Mouse (Mus musculus) forebrain, embryonic 13.5 days (tissue): ENCODE data around the gene Relch. TPM values are rescaled to one million over a fixed set of nuclear protein-coding genes. Genes with fewer than 3 reads are reported as not detected.

Experiments
- polyA plus RNA-seq: library from polyadenylated mRNA; unstranded; fragments of >200 nt; fragmentation: Nextera tagmentation; extraction: Ambion mirVana; gene quantifications from 2 replicates; pipeline ENCODE4 v1.2.1, GENCODE M21; 2015

The Relch gene
- polyA plus RNA-seq, 1 experiment from 2014 or later = 35.2 TPM

Other genes starting within 250 kb of the Relch start
- gene Pign, start 184 bp upstream of the Relch start, polyA plus RNA-seq = 9.4 and 10.4 TPM in 2 replicates
- 0.11 and 0.46 TPM in 2 replicates for gene Tnfrsf11a, start 116.9 kb downstream of the Relch start, polyA plus RNA-seq